Mouse (Mus musculus) CH12.LX (cell line): Measurements from ENCODE around the gene Myef2. TPM values are rescaled to one million over a fixed set of nuclear protein-coding genes. Genes with fewer than 3 reads are reported as not detected.

Experiments used
- DNase-seq: peaks from one replicate; pipeline ENCODE4 v3.0.0-alpha.2; 2013; ENCODE audit errors: extremely low read depth
- H3K27ac ChIP-seq: 2 replicates; pipeline ENCODE4 v1.5.1; 2012; ENCODE audit warnings: low read depth, mild to moderate bottlenecking, control low read depth, moderate library complexity; ENCODE audit not compliant: insufficient read depth
- H3K27me3 ChIP-seq: replicated peaks from 2 replicates; pipeline ENCODE3; 2012; ENCODE audit warnings: inconsistent platforms
- H3K36me3 ChIP-seq, 2 experiments: replicated peaks in 1 of 2; 2 replicates each; pipeline versions ENCODE3 to v1.6.1; 2012; ENCODE audit warnings: inconsistent platforms in 1 of 2, low read length in 1 of 2, mild to moderate bottlenecking in 1 of 2, mixed read lengths in 1 of 2, moderate library complexity in 1 of 2; ENCODE audit not compliant: control insufficient read depth in 1 of 2, insufficient read depth in 1 of 2
- H3K4me1 ChIP-seq, 2 experiments: 2 replicates each; pipeline ENCODE4 v1.6.1; 2012; ENCODE audit warnings: inconsistent platforms in 1 of 2, moderate library complexity in 1 of 2; ENCODE audit not compliant: insufficient read depth in 2 of 2, control insufficient read depth in 1 of 2
- H3K4me2 ChIP-seq: 2 replicates; pipeline ENCODE4 v1.6.1; 2012; ENCODE audit warnings: low read depth, mild to moderate bottlenecking, control low read depth; ENCODE audit not compliant: poor library complexity, insufficient read depth, severe bottlenecking
- H3K4me3 ChIP-seq, 3 experiments: fragments of 150-350 bp in 1 of 3; sonication (generic) in 1 of 3; replicated peaks in 1 of 3; 2 replicates each; pipeline versions ENCODE3 to v1.5.1; 2011 to 2012; ENCODE audit warnings: low read depth in 2 of 3, low read length in 2 of 3, mild to moderate bottlenecking in 2 of 3, moderate library complexity in 2 of 3, control low read depth in 1 of 3, improper control_type of control experiment in 1 of 3, inconsistent platforms in 1 of 3, mixed read lengths in 1 of 3; ENCODE audit not compliant: poor library complexity in 1 of 3
- H3K79me2 ChIP-seq: replicated peaks from 2 replicates; pipeline ENCODE4 v1.6.1; 2012; ENCODE audit warnings: mild to moderate bottlenecking, moderate library complexity; ENCODE audit not compliant: control insufficient read depth, poor library complexity, insufficient read depth, severe bottlenecking; ENCODE audit errors: extremely low read depth
- H3K9ac ChIP-seq: 2 replicates; pipeline ENCODE4 v1.6.1; 2012; ENCODE audit warnings: low read depth, mild to moderate bottlenecking, control low read depth, moderate library complexity; ENCODE audit not compliant: insufficient read depth
- H3K9me3 ChIP-seq: replicated peaks from 2 replicates; pipeline ENCODE3; 2012; ENCODE audit warnings: low read length, inconsistent platforms, mixed read lengths
- CTCF ChIP-seq, 2 experiments: IDR thresholded peaks in 1 of 2; conservative IDR thresholded peaks in 1 of 2; 2 replicates each; pipeline ENCODE4 v1.5.1; 2011 to 2012; ENCODE audit warnings: low read depth in 2 of 2, low read length in 2 of 2, improper control_type of control experiment in 1 of 2, inconsistent platforms in 1 of 2, mild to moderate bottlenecking in 1 of 2, moderate library complexity in 1 of 2
- E2F4 ChIP-seq: IDR thresholded peaks from 2 replicates; pipeline ENCODE4 v1.6.1; 2011; ENCODE audit warnings: low read depth, low read length, improper control_type of control experiment; ENCODE audit not compliant: insufficient replicate concordance
- ELF1 ChIP-seq: IDR thresholded peaks from 2 replicates; pipeline ENCODE4 v1.6.1; 2014; ENCODE audit warnings: low read depth, mild to moderate bottlenecking, inconsistent platforms, low read length, improper control_type of control experiment
- ETS1 ChIP-seq: conservative IDR thresholded peaks from 2 replicates; pipeline ENCODE4 v1.6.1; 2012; ENCODE audit warnings: low read depth, mild to moderate bottlenecking, inconsistent platforms, low read length, improper control_type of control experiment, moderate library complexity
- GABPA ChIP-seq: IDR thresholded peaks from 2 replicates; pipeline ENCODE4 v1.6.1; 2012; ENCODE audit warnings: low read depth, low read length, improper control_type of control experiment, inconsistent platforms; ENCODE audit not compliant: insufficient replicate concordance
- IRF4 ChIP-seq: IDR thresholded peaks from 2 replicates; pipeline ENCODE4 v1.6.1; 2014; ENCODE audit warnings: low read depth, mild to moderate bottlenecking, inconsistent platforms, low read length, improper control_type of control experiment
- JUN ChIP-seq: IDR thresholded peaks from 2 replicates; pipeline ENCODE4 v1.6.1; 2011; ENCODE audit warnings: low read depth, mild to moderate bottlenecking, low read length, improper control_type of control experiment, moderate library complexity; ENCODE audit not compliant: insufficient read depth
- JUND ChIP-seq: conservative IDR thresholded peaks from 2 replicates; pipeline ENCODE4 v1.6.1; 2011; ENCODE audit warnings: low read depth, low read length, improper control_type of control experiment
- KAT2A ChIP-seq: IDR thresholded peaks from 2 replicates; pipeline ENCODE4 v1.6.1; 2012; ENCODE audit warnings: low read length, improper control_type of control experiment, inconsistent platforms; ENCODE audit not compliant: insufficient replicate concordance
- MAX ChIP-seq: IDR thresholded peaks from 2 replicates; pipeline ENCODE4 v1.6.1; 2011; ENCODE audit warnings: low read length, improper control_type of control experiment
- MEF2A ChIP-seq: IDR thresholded peaks from 2 replicates; pipeline ENCODE4 v1.6.1; 2014; ENCODE audit warnings: low read depth, mild to moderate bottlenecking, inconsistent platforms, low read length, improper control_type of control experiment, borderline replicate concordance
- MXI1 ChIP-seq: IDR thresholded peaks from 2 replicates; pipeline ENCODE4 v1.6.1; 2011; ENCODE audit warnings: mild to moderate bottlenecking, low read depth, low read length, improper control_type of control experiment
- PAX5 ChIP-seq: IDR thresholded peaks from 2 replicates; pipeline ENCODE4 v1.6.1; 2012; ENCODE audit warnings: low read length, inconsistent platforms, mixed read lengths
- RAD21 ChIP-seq: IDR thresholded peaks from 2 replicates; pipeline ENCODE4 v1.6.1; 2011; ENCODE audit warnings: low read depth, mild to moderate bottlenecking, low read length, improper control_type of control experiment, moderate library complexity
- SMC3 ChIP-seq: IDR thresholded peaks from 2 replicates; pipeline ENCODE4 v1.6.1; 2011; ENCODE audit warnings: low read depth, low read length, improper control_type of control experiment
- TBP ChIP-seq: conservative IDR thresholded peaks from 2 replicates; pipeline ENCODE4 v1.6.1; 2011; ENCODE audit warnings: low read depth, low read length, improper control_type of control experiment
- TCF12 ChIP-seq: IDR thresholded peaks from 2 replicates; pipeline ENCODE4 v1.6.1; 2014; ENCODE audit warnings: low read depth, mild to moderate bottlenecking, inconsistent platforms, low read length, improper control_type of control experiment
- ZC3H11A ChIP-seq: IDR thresholded peaks from 2 replicates; pipeline ENCODE4 v1.6.1; 2012; ENCODE audit warnings: low read depth, mild to moderate bottlenecking, inconsistent platforms, low read length, improper control_type of control experiment
- ZMIZ1 ChIP-seq: IDR thresholded peaks from 2 replicates; pipeline ENCODE4 v1.6.1; 2012; ENCODE audit warnings: low read depth, mild to moderate bottlenecking, inconsistent platforms, low read length, improper control_type of control experiment
- dilution Hi-C: fragments of 300-500 bp; cut with MboI; formaldehyde crosslinking; loops from 2 replicates; pipeline ENCODE4 v1.14.3; 2020; ENCODE audit warnings: low sequenced_read_pairs; ENCODE audit not compliant: extremely low pct_unique_long_range_greater_than_20kb, extremely low pct_ligation_motif_present
- in situ Hi-C: fragments of 300-500 bp; cut with MboI; formaldehyde crosslinking; loops from 3 replicates; pipeline ENCODE4 v1.14.3; 2019; ENCODE audit warnings: low sequenced_read_pairs, low pct_ligation_motif_present, low pct_unique_long_range_greater_than_20kb, mixed read lengths
- polyA plus RNA-seq: library from polyadenylated mRNA; unstranded; fragments of >175 nt; gene quantifications from 2 replicates; pipeline ENCODE4 v1.2.1, GENCODE M21; 2012; ENCODE audit warnings: low read depth; ENCODE audit not compliant: insufficient read length
- total RNA-seq, 2 experiments: library from RNA; depleted of rRNA; stranded (reverse); fragments of 300-350 nt in 1 of 2; fragments of >200 nt in 1 of 2; gene quantifications; 2 replicates each; pipeline ENCODE4 v1.2.3; 2012 to 2014

The Myef2 gene
- total and polyA plus RNA-seq, 3 experiments = not detected

- Histone ChIP-seq H3K27ac (no peak overlapping the region), H3K27me3 (no peaks in the 10 kb centered on the region), H3K9me3 (no peaks in the 10 kb centered on the region), H3K4me1 (no peaks in the 10 kb centered on the region), H3K9ac (no peak overlapping the region), H3K4me3 (no peak overlapping the region), H3K79me2 (no peaks in the 10 kb centered on the region), H3K4me2 (no peak overlapping the region), H3K36me3 (no peaks in the 10 kb centered on the region)
- in situ Hi-C loops = no loop called here
- DNase-seq = no peak
- dilution Hi-C loops = no loop called here
- TF ChIP-seq CTCF (conservative IDR thresholded peaks at IDR 0.05 in 1 of 2, IDR thresholded peaks at IDR 0.05 in 1 of 2; ENCODE audit: low read depth in 2 of 2, low read length in 2 of 2) (peak in 1 of 2 experiments; percentile 11; a peak in 1 of 4 replicates), KAT2A (no peak)
Observed at GRCm38 (mm10) chr2:125155504-125155903, 32.0 kb upstream of the Myef2 start.

GRCm38 (mm10) chr2:125154294-125154693 is 30.8 kb upstream of the Myef2 start:
- Histone ChIP-seq H3K4me2 (no peak overlapping the region), H3K9ac (no peak overlapping the region), H3K27me3 (no peaks in the 10 kb centered on the region), H3K36me3 (no peaks in the 10 kb centered on the region), H3K9me3 (no peaks in the 10 kb centered on the region), H3K4me1 (no peaks in the 10 kb centered on the region), H3K27ac (no peak overlapping the region), H3K79me2 (no peaks in the 10 kb centered on the region), H3K4me3 (no peak overlapping the region)
- dilution Hi-C loops = no loop called here
- no peak for DNase-seq
- in situ Hi-C loops = no loop called here
- TF ChIP-seq JUND = no peak
- no peak for TF ChIP-seq KAT2A
- TF ChIP-seq MXI1 = no peak
- TF ChIP-seq E2F4 = no peak
- no peak for TF ChIP-seq SMC3
- TF ChIP-seq RAD21 = no peak
- TF ChIP-seq CTCF (conservative IDR thresholded peaks at IDR 0.05 in 1 of 2, IDR thresholded peaks at IDR 0.05 in 1 of 2; ENCODE audit: low read depth in 2 of 2, low read length in 2 of 2) = no peak
- TF ChIP-seq JUN = no peak
- no peak for TF ChIP-seq ZC3H11A
- TF ChIP-seq GABPA = no peak
- TF ChIP-seq TCF12 = no peak
- no peak for TF ChIP-seq MAX
- TF ChIP-seq ELF1 = no peak
- TF ChIP-seq ETS1 = no peak
- TF ChIP-seq, all 38 proteins: peak for 0

- TF ChIP-seq JUN (no peak), TBP (no peak), ZMIZ1 (no peak), MEF2A (no peak), PAX5 (no peak), IRF4 (no peak)
- no peak within 1 kb of the TSS for H3K9ac ChIP-seq
- H3K36me3 ChIP-seq = no peaks in the 10 kb centered on the region
- in situ Hi-C loops = no loop called here
- H3K27me3 ChIP-seq = no peaks in the 10 kb centered on the region
- dilution Hi-C loops = no loop called here
- DNase-seq = no peak
- H3K79me2 ChIP-seq = no peaks in the 10 kb centered on the region
- no peak within 1 kb of the TSS for H3K4me3 ChIP-seq
- H3K4me2 ChIP-seq = no peak within 1 kb of the TSS
- no peaks in the 10 kb centered on the region for H3K4me1 ChIP-seq
- peaks cover 2% of the 10 kb centered on the region for H3K9me3 ChIP-seq
- H3K27ac ChIP-seq = no peak within 1 kb of the TSS
Observed at GRCm38 (mm10) chr2:125152388-125152787, 28.9 kb upstream of the Myef2 start, which contains the start of gene Slc12a1. Gene Slc12a1, plus strand, starts transcription at chr2:125152505.
